Mouse (Mus musculus) layer of hippocampus, adult 18-20 months (tissue): ENCODE data around the gene Fbxo47. TPM values are rescaled to one million over a fixed set of nuclear protein-coding genes. Genes with fewer than 3 reads are reported as not detected.

ENCODE experiments used
- DNase-seq, 2 experiments: peaks; one replicate each; pipeline ENCODE4 v3.0.0; 2022; ENCODE audit warnings: low spot score in 2 of 2
- total RNA-seq, 2 experiments: library from RNA; stranded (reverse); gene quantifications; 2 replicates each; pipeline ENCODE4 v1.2.3; 2021

Gene Fbxo47
- total RNA-seq, 2 experiments from 2014 or later, result 1.6 to 2.6 TPM

DNA sequence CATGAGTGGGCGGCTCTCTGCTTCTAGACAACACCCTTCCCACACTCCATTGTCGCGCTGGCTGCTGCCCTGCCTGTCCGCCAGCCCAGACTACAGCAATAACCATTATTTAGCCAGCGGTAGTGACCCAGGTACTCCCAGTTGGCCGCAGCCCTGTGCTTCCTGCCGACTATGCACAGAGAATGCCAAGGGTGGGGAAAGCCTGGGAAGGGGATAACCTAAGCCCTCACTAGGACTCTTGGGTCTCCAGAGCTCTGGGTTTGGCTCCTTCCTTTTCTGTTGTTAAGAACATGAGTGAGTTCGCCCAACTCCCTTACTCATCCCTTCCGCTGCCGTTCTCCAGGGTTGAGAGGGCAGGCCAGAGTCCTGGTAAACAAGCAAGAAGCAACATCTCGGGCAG is 52.0 kb downstream of the Fbxo47 start:
- DNase-seq, result no peak

DNA sequence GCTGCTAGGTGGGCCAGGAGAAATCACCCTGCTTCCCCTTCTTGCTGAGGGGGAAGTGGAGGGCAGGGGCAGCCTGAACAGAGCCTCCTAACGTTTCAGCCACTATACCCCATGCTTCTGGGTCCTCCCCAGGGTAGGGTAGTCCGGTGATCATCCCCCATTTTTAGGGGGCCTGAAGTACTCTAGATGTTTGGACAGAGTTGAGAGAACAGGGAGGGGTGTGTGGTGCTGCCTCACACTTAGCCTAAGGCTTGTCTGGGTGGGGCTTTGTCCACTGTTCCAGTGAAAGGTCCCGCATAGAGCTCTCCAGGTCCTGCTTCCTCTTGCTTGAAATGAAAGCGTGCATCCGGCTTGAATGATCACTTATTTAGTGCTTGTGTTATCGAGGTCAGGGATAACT is 53.5 kb downstream of the Fbxo47 start:
- no peak for DNase-seq

DNA sequence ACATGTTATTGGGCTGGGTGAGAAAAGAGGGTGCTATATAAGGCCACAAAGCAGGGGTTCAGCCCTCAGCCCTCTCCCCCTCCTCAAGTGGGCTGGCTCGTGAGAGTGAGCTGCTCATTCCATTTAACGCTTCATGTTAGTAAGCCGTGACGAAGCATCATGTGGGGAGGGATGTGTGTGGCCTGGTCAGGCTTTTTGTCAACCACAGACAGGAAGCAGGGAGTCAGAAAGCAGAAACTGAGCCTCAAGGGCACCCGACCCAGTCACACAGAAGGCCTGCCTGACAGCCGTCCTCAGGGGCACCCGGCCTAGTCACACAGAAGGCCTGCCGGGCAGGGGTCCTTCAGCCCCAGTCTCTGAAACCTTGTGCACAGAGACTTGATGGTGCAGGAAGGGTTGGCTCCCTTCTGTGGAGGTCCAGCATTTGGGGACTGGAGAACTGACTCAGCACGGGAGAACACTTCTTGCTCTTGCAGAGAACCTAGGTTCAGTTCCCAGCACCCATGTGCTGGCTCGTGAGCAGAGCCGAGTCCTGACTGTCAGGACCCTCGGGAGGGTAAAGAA is 54.0 kb downstream of the Fbxo47 start:
- no peak for DNase-seq

DNA sequence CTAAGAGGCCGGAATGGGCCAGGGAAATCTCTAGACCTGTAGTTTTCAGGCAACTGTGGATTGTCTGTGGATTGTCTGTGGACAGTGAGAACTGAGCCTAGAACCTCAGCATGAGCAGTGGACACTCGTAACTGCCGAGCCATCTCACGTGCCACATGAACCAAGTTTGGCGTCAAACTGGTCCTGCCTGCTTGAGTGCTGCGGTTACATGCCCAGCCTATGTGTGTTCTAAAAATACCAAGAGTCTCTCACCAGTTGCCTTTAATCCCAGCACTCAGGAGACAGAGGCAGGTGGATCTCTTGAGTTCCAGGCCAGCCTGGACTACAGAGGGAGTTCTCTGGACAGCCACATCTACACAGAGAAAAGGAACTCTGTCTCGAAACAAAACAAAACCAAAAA is 54.6 kb downstream of the Fbxo47 start:
- no peak for DNase-seq

DNA sequence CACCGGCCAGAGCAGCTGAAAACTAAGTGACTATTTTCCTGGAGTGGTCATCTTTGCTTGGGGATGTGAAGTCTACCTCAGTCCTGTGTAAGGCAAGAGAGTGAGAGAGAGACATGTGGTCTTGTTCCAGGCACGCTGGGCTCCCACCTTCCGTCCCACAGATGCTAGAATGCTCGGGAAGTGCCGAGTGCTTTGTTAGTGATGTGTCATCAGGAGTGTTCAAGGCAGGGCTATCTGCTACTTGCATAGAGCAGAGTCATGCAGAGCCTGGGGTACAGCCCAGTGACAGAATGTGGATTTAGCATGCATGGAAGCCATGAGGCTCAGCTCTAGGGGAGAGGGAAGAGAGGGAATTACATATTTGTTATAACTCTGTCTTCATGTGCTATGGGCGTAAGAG is 56.3 kb downstream of the Fbxo47 start:
- no peak for DNase-seq

DNA sequence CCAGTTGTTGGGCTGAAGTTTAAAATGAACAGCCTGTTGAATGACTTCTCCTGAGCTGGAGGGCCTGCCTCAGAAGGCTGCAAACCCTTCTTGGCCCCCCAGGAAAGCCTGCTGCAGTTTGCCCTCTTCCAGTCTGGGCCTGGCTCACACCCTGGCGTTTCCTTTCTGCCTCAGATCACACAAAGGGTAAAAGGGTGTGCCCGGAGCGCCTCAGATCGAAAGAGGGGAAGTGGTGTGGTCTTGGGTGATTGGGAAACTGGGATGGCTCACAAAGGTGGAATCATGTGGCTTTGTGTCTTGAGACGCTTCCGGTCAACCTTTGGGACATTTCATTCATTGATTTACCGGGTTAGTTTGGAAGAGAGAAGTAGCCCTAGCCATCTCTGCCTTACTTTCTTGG is 57.5 kb downstream of the Fbxo47 start:
- no peak for DNase-seq

DNA sequence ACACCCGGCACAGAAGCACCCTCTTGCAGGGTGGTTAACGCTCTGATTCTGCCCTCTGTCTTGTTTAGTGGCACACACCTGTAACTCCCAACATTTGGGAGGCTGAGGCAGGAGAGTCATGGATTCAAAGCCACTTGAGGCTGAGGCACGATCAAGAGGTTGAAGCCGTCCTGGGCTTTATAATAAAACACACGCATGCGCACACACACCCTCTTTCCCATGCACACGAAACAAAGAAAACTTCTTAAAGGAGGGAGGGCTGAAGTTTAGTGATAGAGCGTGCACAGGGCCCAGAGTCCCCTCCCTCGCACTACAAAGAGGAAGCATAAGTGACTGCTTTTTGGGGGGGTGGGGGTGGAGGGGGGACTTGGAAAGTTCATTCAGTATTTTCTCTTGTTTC is 58.0 kb downstream of the Fbxo47 start:
- no peak for DNase-seq

DNA sequence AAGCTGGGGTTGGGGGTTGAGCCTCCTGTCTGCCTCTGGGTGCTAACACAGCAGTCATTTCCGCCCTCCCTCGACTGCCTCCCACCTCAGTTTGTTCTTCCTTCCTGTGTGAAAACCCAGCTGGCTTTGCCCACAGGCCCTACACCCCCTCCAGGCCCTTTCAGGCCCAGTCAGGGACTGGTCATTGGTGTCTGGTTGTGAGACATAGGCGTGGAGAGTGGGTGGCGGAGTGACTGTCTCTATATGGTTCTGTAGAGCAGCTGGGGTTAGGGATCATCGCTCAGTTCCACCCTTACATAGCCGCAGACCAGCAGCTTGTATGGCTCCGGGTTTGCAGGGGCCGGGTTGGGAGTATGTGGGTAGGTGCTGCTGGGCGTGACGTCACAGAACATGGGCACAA is 58.7 kb downstream of the Fbxo47 start:
- DNase-seq, result no peak

DNA sequence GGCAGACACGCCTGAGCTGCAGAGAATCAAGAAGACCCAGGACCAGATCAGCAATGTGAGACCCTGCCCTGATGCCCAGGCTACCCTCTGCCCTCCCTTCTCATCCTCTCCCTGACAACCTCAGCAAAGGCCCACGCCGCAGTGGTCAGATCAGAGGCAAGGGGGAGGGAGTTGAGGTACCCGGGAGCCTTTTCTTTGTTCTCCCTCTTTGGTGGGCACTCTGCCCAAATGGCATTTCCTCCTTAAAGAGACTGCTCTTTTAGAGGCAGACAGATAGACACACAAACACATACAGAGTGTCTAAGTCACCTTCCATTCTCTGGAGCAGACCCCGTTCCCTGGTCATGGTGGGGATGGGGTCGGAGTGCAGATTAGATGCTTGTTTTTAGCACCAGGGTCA is 59.1 kb downstream of the Fbxo47 start:
- no peak for DNase-seq

DNA sequence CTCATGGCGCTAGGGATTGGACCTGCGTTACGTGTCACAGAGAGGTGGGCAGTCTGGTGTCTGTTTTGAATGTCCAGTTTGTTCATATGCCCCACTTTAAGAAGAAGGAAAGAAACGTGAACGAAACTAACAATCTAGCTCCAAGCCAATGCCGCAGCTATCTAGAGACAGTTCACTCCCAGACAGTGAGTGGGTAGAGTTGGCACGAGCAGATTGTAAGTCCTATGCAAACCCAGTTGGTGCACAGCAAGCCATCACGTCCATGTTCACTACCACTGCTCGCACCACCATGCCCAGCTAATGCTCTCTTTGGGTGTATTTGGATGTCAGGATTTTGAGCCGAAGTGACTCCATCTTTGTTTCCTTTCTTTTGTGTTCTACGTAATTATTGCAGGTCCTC is 59.8 kb downstream of the Fbxo47 start:
- peak in 1 of 2 experiments; percentile 45 for DNase-seq

DNA sequence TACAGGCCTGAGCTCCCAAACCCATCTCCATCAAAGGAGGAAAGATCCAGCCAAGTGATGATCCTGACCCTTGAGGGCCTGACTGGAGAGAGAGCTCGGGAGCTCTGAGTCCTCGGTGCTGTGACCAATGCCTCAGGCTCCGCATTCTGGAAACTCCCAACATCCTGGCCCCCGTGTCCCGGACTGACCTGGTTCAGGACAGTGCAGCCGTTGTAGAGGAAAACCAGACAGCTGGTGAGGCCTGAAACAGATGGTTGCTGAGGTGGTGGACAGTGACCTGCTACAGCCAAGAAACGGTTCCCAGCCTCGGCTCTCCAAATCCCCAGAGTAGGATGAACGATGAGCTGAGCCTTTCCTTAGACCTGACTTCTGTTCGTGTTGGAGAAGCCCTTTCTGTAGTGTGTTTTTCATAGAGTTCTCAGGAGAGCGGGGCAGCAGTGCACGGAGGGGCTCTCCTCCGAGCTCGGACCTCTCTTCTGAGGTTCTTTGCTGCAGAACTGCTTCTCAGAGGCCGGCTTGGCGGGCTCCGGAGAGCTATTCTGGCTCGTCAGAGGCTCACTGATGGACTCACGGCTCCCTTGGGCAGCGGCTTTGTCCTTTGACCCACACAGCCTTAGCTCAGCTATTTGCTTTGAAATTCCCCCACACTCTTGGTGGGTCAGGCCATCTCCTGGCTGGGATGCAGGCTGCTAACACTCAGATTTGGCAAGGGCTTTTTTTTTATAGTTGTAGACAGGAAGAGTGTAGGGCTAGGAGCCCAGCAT is 60.9 kb downstream of the Fbxo47 start:
- no peak for DNase-seq

DNA sequence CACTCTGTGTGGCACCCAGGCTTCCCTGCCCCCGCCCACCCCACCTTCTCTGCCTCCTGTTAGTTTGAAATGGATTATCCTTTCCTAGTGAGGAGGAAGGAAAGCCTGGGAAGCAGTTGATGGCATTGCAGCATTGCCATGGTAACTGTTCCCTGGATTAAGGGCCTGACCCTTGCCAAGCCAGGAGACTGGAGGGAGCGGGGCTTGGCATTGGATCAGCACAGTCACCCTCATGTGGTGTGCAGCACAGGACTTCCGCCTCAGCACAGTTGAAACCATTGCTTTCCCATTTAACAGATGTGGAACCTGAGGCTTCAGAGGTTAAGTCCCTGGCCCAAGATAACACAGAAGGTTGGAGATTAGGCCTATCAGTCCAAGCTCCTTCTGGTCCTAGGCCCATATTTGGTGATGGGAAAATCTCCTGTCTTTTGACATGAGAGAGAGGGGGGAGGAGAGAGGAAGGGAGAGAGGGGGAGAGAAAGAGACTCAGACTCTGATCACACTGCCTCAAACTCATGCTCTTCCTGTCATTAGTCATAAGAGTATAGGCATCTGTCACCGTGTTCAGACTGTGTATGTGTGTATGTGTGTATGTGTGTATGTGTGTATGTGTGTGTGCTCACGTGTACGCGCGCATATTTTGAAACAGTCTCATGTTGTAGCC is 62.4 kb downstream of the Fbxo47 start:
- no peak for DNase-seq

DNA sequence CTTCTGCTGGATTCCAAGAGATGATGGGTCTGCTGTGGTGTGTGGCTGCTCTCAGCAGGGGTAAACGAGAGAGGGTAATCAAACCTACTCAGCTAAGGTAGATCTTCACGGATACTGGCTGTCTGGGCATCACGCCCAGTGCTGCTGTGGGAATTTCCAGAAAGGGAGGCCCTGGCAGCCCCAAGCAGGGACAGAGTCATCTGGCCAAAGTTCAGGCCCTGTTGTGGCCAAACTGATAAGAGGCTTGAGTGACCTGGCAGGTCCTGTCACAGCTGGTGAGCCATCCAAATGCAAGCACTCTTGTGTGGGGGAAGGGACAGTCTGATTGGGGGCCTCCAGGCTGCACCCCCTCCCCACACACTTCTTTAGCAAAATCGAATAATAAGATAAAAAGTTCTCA is 63.1 kb downstream of the Fbxo47 start:
- no peak for DNase-seq

DNA sequence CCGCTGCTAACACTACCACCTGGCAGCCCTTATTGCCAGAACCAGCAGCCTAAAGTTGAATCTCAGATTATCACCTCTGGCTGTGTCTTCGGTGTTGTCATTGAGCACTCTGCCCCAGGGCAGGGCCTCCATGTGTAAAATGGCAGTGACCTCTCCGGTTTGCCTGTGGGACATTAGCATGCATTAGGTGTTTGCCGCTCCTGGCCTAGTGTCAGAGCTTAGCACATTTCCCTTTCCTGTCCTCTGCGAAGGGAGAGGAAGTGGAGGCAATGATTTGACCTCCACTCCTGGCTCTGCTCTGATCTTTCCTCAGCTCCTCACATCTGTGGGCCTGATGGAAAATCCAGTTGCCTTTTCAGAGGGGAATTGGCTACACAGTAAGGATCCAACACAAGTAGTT is 64.0 kb downstream of the Fbxo47 start:
- DNase-seq, result no peak

DNA sequence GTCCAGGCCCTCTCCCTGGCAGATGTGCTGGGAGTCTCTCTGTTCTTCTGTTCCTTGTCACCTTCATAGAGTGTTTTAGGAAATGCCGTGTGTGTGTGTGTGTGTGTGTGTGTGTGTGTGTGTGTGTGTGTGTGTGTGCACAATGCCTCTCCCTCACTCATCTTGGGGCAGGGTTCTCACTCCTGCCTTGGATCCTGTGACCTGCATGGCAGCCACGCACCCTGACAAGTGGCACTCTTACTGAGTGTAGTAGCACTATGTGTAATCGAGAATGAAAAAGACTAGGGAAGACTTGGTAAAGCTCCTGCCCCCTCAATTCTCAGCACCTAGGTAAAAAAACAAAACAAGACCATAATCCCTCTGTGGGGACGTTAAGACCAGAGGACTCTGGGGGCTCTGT is 64.9 kb downstream of the Fbxo47 start:
- DNase-seq, result no peak

DNA sequence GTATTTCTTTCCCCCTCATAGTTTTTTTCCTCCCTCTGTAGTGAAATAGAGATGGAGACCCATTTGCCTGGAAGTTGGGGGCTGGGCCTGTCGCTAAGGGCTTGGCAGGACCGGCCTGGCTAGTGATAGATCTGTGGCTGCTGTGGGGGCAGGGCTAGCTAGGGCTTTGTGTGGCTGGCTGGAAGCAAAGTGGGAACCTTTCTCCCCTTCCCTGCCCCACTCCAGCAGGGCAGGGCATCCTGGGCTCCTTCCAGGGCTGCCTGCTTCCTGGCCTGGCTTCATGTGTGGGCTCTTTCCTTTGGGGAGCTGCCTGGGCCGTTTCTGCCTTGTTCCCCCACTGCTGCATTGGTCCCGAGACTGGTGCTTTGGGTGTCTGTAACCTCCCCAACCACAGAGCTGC is 65.4 kb downstream of the Fbxo47 start:
- DNase-seq, result peak in 1 of 2 experiments; percentile 44

DNA sequence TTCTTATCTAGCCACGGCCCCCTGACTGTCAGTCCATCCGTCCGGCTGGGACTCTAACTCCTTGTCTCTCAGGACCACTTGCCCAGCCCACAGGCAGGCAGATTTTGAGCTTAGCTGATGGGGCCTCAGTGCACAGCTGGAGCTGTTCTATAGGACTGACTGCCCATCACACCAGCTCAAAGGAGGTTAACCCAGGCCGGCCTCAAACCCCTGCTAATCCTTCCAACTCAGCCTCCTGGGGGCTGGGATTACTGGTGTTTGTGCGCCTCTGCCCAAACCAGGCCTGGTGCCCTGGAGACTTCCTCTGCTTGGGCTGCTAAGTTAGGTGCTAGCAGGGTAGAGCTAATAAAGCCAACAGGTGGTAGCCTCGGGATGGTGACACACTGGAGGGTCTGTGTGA is 66.0 kb downstream of the Fbxo47 start:
- DNase-seq, result no peak

DNA sequence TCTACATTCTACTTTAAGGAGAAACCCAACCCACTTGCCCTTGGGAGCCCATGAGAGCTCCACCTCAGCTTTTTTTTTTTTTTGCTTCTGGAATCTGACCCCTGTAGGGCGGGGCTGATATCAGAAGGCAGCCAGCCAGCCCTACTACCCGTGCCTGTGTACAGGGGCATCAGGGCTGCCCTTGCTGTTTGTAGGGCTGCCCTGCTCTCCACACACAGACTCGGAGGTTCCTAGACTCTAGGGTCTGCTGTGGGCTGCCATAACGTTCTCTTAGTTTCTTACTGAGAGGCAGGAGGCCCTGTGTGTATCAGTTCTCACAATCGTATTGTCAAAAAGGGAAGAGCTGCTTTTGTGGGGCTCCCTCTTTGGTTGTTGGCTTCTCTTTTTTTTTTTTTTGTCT is 66.6 kb downstream of the Fbxo47 start:
- DNase-seq, result no peak

DNA sequence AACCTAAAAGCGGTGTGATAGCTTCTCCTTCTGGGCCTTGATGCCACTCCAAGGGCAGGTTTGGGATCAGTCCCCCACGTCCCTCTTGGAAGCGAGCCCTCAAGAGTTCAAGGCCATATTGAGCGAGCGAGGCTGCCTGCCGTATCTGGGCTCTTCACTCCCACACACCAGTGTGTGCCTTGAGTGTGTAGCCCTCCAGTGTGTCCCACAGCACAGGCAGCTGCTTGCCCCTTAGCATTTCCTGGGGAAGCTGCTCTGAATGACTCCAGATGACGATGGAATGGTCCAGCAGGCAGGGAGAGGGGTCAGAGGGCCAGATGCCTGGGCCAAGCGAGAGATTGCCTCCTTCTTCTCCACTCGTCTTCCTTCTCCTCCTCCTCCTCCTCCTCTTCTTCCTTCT is 67.0 kb downstream of the Fbxo47 start:
- DNase-seq, result no peak

DNA sequence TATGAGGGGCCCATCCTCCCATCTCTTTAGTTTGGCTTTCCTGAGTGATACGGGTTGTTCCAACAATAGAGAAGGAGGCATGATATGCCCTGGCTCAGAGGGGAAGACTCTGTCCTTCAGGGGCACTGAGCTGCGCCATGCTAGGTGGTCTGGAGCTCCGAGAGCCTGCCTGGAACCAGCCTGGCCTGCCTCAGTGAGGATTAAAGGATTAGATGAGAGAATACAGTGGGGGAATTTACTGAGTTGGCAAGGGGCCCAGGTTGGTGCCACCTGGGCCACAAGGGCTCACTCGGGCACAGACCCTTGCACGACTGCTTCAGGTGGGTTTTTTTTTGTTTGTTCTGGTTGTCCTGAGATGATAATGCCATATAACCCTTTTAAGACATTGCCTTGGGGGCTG is 67.8 kb downstream of the Fbxo47 start:
- no peak for DNase-seq

DNA sequence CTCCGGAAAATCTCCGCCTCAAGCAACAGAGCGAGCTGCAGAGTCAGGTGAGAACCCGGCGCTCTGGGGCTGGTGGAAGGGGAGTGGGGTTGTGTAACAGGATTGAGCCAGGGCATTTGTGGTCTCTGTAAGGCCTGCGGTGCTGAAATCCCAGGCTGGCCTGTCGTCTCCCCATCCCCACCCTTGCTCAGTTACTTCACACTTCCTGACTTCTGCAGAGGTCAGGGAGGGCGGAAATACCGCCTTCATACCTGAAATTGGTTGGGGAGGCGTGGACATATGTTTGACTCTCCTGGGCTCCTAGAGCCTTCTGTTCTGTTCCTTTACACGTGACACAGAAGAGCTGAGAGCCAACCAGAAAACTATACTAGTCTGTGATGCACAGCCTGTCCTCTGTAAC is 68.2 kb downstream of the Fbxo47 start:
- no peak for DNase-seq

DNA sequence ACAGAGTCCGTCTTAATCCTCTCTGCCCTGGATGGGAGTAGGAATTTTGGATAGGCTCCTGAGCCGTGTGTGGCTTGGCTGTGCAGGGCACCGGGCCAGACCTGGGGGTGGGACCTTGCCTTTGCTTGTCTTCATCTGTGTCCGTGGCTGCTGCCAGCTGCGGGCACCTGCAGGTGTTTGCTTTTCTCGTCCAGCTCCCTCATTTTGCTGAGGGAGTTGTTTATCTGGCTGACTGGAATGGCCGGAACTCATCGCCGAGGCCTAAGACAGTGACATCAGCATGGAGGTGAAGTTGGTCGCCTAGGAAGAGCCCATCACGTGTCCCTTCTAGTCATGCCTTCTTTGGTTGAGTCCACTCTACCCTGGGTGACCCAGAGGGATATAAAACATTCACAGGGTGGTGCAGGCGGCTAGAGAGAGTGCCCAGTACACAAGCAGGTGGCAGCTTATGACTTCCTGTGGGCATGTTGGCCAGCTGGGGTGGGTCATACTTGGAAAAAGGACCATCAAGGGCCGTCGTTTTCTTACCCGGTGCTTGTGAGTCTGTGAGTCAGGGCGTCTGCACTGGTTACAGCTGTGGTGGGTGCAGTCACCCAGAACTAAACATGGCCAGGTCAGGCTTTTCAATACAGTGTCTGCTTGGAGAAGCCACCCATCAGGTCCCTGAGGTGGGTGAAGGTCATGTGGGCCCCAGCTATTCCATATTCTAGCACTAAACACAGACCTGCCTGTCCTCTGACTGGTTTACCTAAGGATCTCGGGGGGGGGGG is 70.0 kb downstream of the Fbxo47 start:
- no peak for DNase-seq
